Mouse (Mus musculus) heart, adult 11 months (tissue): ENCODE results near the gene Rad51b.
A peak's percentile ranks its signal among the peaks of the same experiment; 100 is the strongest.

ENCODE experiments used
- DNase-seq: peaks from one replicate; pipeline ENCODE4 v3.0.0; 2022

The Rad51b gene

GRCm38 (mm10) chr12:79848539-79848938, 551.5 kb downstream of the Rad51b start:
- DNase-seq: peak; percentile 85

- DNase-seq: peak; percentile 95
Observed at GRCm38 (mm10) chr12:79850021-79850420, 552.9 kb downstream of the Rad51b start.

- DNase-seq: no peak
Observed at GRCm38 (mm10) chr12:79851898-79852297, 554.8 kb downstream of the Rad51b start.

GRCm38 (mm10) chr12:79852606-79853005, 555.5 kb downstream of the Rad51b start:
- DNase-seq: peak; percentile 80

- DNase-seq: peak; percentile 31
Observed at GRCm38 (mm10) chr12:79853901-79854490, 556.9 kb downstream of the Rad51b start.

- DNase-seq: no peak
Observed at GRCm38 (mm10) chr12:79854507-79854906, 557.4 kb downstream of the Rad51b start.

GRCm38 (mm10) chr12:79856116-79856909, 559.2 kb downstream of the Rad51b start:
- DNase-seq: peak; percentile 99

GRCm38 (mm10) chr12:79857704-79858103, 560.6 kb downstream of the Rad51b start:
- DNase-seq: peak; percentile 55

GRCm38 (mm10) chr12:79858336-79858735, 561.3 kb downstream of the Rad51b start:
- no peak for DNase-seq

GRCm38 (mm10) chr12:79859354-79860247, 562.5 kb downstream of the Rad51b start:
- peak; percentile 98 for DNase-seq

- DNase-seq: no peak
Observed at GRCm38 (mm10) chr12:79860248-79860555, 563.1 kb downstream of the Rad51b start.
